Mouse (Mus musculus) stomach, embryonic 16.5 days (tissue): ENCODE measurements around the gene Lmln. TPM values are rescaled to one million over a fixed set of nuclear protein-coding genes. Genes with fewer than 3 reads are reported as not detected.
"Not testable (repeated sequence)": the region's sequence is repeated elsewhere in the genome, so short reads cannot be mapped to it uniquely, and the experiment has no call there.

Experiments
- ATAC-seq: fragments of 200-750 bp; cut with Nextera tagmentation; 2 replicates; pipeline ENCODE4 v1.8.0; 2017; ENCODE audit warnings: moderate number of reproducible peaks, moderate TSS enrichment; ENCODE audit not compliant: insufficient read depth, low FRiP score
- H3K27ac ChIP-seq: fragments of 300-500 bp; sonication (generic); 2 replicates; pipeline ENCODE4 v1.5.1; 2014; ENCODE audit warnings: low read length
- H3K27me3 ChIP-seq: fragments of 300-500 bp; sonication (generic); 2 replicates; pipeline ENCODE4 v1.6.1; 2014; ENCODE audit warnings: low read length, control low read depth, mixed read lengths; ENCODE audit not compliant: control insufficient read depth, insufficient read depth
- H3K36me3 ChIP-seq: fragments of 300-500 bp; sonication (generic); 2 replicates; pipeline ENCODE4 v1.6.1; 2014; ENCODE audit warnings: low read length; ENCODE audit not compliant: control insufficient read depth, insufficient read depth
- H3K4me1 ChIP-seq: fragments of 300-500 bp; sonication (generic); 2 replicates; pipeline ENCODE4 v1.6.1; 2014; ENCODE audit warnings: low read length, control low read depth, mixed read lengths; ENCODE audit not compliant: control insufficient read depth, insufficient read depth
- H3K4me2 ChIP-seq: fragments of 300-500 bp; sonication (generic); 2 replicates; pipeline ENCODE4 v1.6.1; 2014; ENCODE audit warnings: low read depth, low read length, mixed read lengths
- H3K4me3 ChIP-seq: fragments of 300-500 bp; sonication (generic); replicated peaks from 2 replicates; pipeline ENCODE4 v1.5.1; 2014; ENCODE audit warnings: mild to moderate bottlenecking, low read length
- H3K9ac ChIP-seq: fragments of 300-500 bp; sonication (generic); 2 replicates; pipeline ENCODE4 v1.6.1; 2014; ENCODE audit warnings: low read length
- H3K9me3 ChIP-seq: fragments of 300-500 bp; sonication (generic); replicated peaks from 2 replicates; pipeline ENCODE4 v1.6.1; 2016; ENCODE audit warnings: low read length, control low read depth; ENCODE audit not compliant: control insufficient read depth
- WGBS: fragments of 180-500 bp; shearing (Covaris S2); extraction: QIAGEN DNeasy Blood & Tissue Kit; methylation state at CpG from one replicate; pipeline ENCODE4 v1.1.7; 2014; 5-methylcytosine and 5-hydroxymethylcytosine counted together
- polyA plus RNA-seq: library from polyadenylated mRNA; unstranded; fragments of >200 nt; fragmentation: Nextera tagmentation; extraction: Ambion mirVana; gene quantifications from 2 replicates; pipeline ENCODE4 v1.2.1, GENCODE M21; 2015

The Lmln gene
- polyA plus RNA-seq, 1 experiment from 2014 or later: 2.8 TPM

- H3K9me3 ChIP-seq: no peaks in the 10 kb centered on the region; the same call in 1 of the 2 replicates
- no peak overlapping the region for H3K4me3 ChIP-seq
- no peak overlapping the region for H3K4me2 ChIP-seq
- H3K9ac ChIP-seq: no peak overlapping the region
- H3K27me3 ChIP-seq: no peaks in the 10 kb centered on the region
- no peak overlapping the region for H3K27ac ChIP-seq
- whole genome bisulfite sequencing: 88% methylated on average over 11 of the region's 11 CpGs
- no peak for ATAC-seq
- H3K4me1 ChIP-seq: no peaks in the 10 kb centered on the region
- H3K36me3 ChIP-seq: no peaks in the 10 kb centered on the region
Measured at GRCm38 (mm10) chr16:33158006-33158405, 95.7 kb downstream of the Lmln start.

- no peak overlapping the region for H3K9ac ChIP-seq
- no peak overlapping the region for H3K4me2 ChIP-seq
- no peaks in the 10 kb centered on the region for H3K4me1 ChIP-seq
- no peak for ATAC-seq
- WGBS: 82% methylated on average over 14 of the region's 14 CpGs
- H3K36me3 ChIP-seq: no peaks in the 10 kb centered on the region
- H3K27ac ChIP-seq: no peak overlapping the region
- no peaks in the 10 kb centered on the region; the same call in 1 of the 2 replicates for H3K9me3 ChIP-seq
- H3K4me3 ChIP-seq: no peak overlapping the region
- no peaks in the 10 kb centered on the region for H3K27me3 ChIP-seq
Measured at GRCm38 (mm10) chr16:33158590-33159071, 96.3 kb downstream of the Lmln start.

- WGBS: 89% methylated on average over 2 of the region's 2 CpGs
- no peak for ATAC-seq
- no peak overlapping the region for H3K4me2 ChIP-seq
Measured at GRCm38 (mm10) chr16:33159363-33159762, 97.0 kb downstream of the Lmln start.

GRCm38 (mm10) chr16:33163330-33164090 lies 101.2 kb downstream of the Lmln start:
- WGBS: 75% methylated on average over 13 of the region's 13 CpGs
- no peak for ATAC-seq
- no peaks in the 10 kb centered on the region; the same call in none of the 2 replicates for H3K9me3 ChIP-seq

More at GRCm38 (mm10) chr16:33159363-33159762, 97.0 kb downstream of the Lmln start:
- Histone ChIP-seq H3K4me3 (no peak overlapping the region), H3K36me3 (no peaks in the 10 kb centered on the region), H3K9me3 (no peaks in the 10 kb centered on the region; the same call in 1 of the 2 replicates), H3K4me1 (no peaks in the 10 kb centered on the region), H3K27ac (no peak overlapping the region), H3K27me3 (no peaks in the 10 kb centered on the region), H3K9ac (no peak overlapping the region)

GRCm38 (mm10) chr16:33166284-33166683 lies 104.0 kb downstream of the Lmln start:
- ATAC-seq, H3K36me3 ChIP-seq, H3K27me3 ChIP-seq, H3K9ac ChIP-seq, H3K27ac ChIP-seq, H3K4me3 ChIP-seq, H3K4me1 ChIP-seq, H3K4me2 ChIP-seq, H3K9me3 ChIP-seq: not testable (repeated sequence)
- 62% methylated on average over 6 of the region's 6 CpGs for WGBS

More at GRCm38 (mm10) chr16:33163330-33164090, 101.2 kb downstream of the Lmln start:
- Histone ChIP-seq H3K4me1 (no peaks in the 10 kb centered on the region), H3K9ac (no peak overlapping the region), H3K4me2 (no peak overlapping the region), H3K27me3 (no peaks in the 10 kb centered on the region), H3K36me3 (no peaks in the 10 kb centered on the region), H3K4me3 (no peak overlapping the region), H3K27ac (no peak overlapping the region)

GRCm38 (mm10) chr16:33167537-33167936 lies 105.2 kb downstream of the Lmln start:
- no peaks in the 10 kb centered on the region for H3K36me3 ChIP-seq
- no peaks in the 10 kb centered on the region for H3K4me1 ChIP-seq
- H3K4me3 ChIP-seq: no peak overlapping the region
- no peak overlapping the region for H3K27ac ChIP-seq
- WGBS: 35% methylated on average over 5 of the region's 5 CpGs
- H3K27me3 ChIP-seq: no peaks in the 10 kb centered on the region
- no peaks in the 10 kb centered on the region; the same call in 1 of the 2 replicates for H3K9me3 ChIP-seq
- no peak for ATAC-seq
- no peak overlapping the region for H3K4me2 ChIP-seq
- H3K9ac ChIP-seq: no peak overlapping the region

GRCm38 (mm10) chr16:33169471-33170034 lies 107.2 kb downstream of the Lmln start:
- Histone ChIP-seq H3K9me3 (no peaks in the 10 kb centered on the region; the same call in 1 of the 2 replicates), H3K4me2 (no peak overlapping the region), H3K36me3 (no peaks in the 10 kb centered on the region), H3K9ac (no peak overlapping the region), H3K27ac (no peak overlapping the region), H3K4me1 (no peaks in the 10 kb centered on the region), H3K27me3 (no peaks in the 10 kb centered on the region), H3K4me3 (no peak overlapping the region)
- WGBS: 70% methylated on average over 8 of the region's 8 CpGs
- ATAC-seq: no peak

GRCm38 (mm10) chr16:33170716-33171587 lies 108.6 kb downstream of the Lmln start:
- no peak overlapping the region for H3K4me2 ChIP-seq
- no peak for ATAC-seq
- no peaks in the 10 kb centered on the region for H3K4me1 ChIP-seq
- WGBS: 59% methylated on average over 9 of the region's 9 CpGs
- H3K36me3 ChIP-seq: no peaks in the 10 kb centered on the region
- H3K4me3 ChIP-seq: no peak overlapping the region
- no peaks in the 10 kb centered on the region for H3K27me3 ChIP-seq
- H3K27ac ChIP-seq: no peak overlapping the region
- H3K9me3 ChIP-seq: no peaks in the 10 kb centered on the region
- H3K9ac ChIP-seq: no peak overlapping the region
